Mouse (Mus musculus): ENCODE measurements at regions not wholly inside any gene's neighbourhood (a gene's known extent, or its start where the extent isn't known, plus 50 kb on each side); places are given as distances from the start of the nearest gene placed in this dataset.

- no peak overlapping the region for H3K9ac ChIP-seq (ENCODE audit: low read depth, low read length)
- TF ChIP-seq CTCF (IDR thresholded peaks at IDR 0.05; ENCODE audit: low read depth) = no peak
- H3K4me2 ChIP-seq (replicated peaks; ENCODE audit: low read depth) = no peak overlapping the region
- no peak overlapping the region for H3K4me3 ChIP-seq (ENCODE audit: low read depth, low read length)
- H3K9me3 ChIP-seq (ENCODE audit: control insufficient read depth) = no peaks in the 10 kb centered on the region
- no peaks in the 10 kb centered on the region for H3K27me3 ChIP-seq (replicated peaks; ENCODE audit: control insufficient read depth, insufficient read depth, low read length)
- no peaks in the 10 kb centered on the region for H3K4me1 ChIP-seq (replicated peaks; ENCODE audit: control insufficient read depth, insufficient read depth, low read length)
- ATAC-seq = no peak
- no peaks in the 10 kb centered on the region for H3K36me3 ChIP-seq (ENCODE audit: control insufficient read depth, insufficient read depth)
- WGBS = 62% methylated on average over 2 of the region's 2 CpGs
- no peak overlapping the region for H3K27ac ChIP-seq (ENCODE audit: low read depth, low read length)
Observed at GRCm38 (mm10) chr1:193870731-193871130, 500.6 kb upstream of the Camk1g start.

GRCm38 (mm10) chr1:193868639-193869320 lies 498.7 kb upstream of the Camk1g start:
- Histone ChIP-seq H3K27me3 (replicated peaks; ENCODE audit: control insufficient read depth, insufficient read depth, low read length) (no peaks in the 10 kb centered on the region), H3K27ac (ENCODE audit: low read depth, low read length) (no peak overlapping the region)
- 87% methylated on average over 4 of the region's 4 CpGs for WGBS

GRCm38 (mm10) chr1:193860767-193861299 lies 490.7 kb upstream of the Camk1g start:
- Histone ChIP-seq H3K27me3 (replicated peaks; ENCODE audit: control insufficient read depth, insufficient read depth, low read length) (no peaks in the 10 kb centered on the region), H3K4me1 (replicated peaks; ENCODE audit: control insufficient read depth, insufficient read depth, low read length) (no peaks in the 10 kb centered on the region), H3K36me3 (ENCODE audit: control insufficient read depth, insufficient read depth) (no peaks in the 10 kb centered on the region), H3K27ac (ENCODE audit: low read depth, low read length) (no peak overlapping the region), H3K4me2 (replicated peaks; ENCODE audit: low read depth) (no peak overlapping the region), H3K4me3 (ENCODE audit: low read depth, low read length) (no peak overlapping the region), H3K9me3 (ENCODE audit: control insufficient read depth) (no peaks in the 10 kb centered on the region), H3K9ac (ENCODE audit: low read depth, low read length) (no peak overlapping the region)
- no peak for ATAC-seq
- WGBS = 75% methylated on average over 5 of the region's 5 CpGs
- TF ChIP-seq CTCF (IDR thresholded peaks at IDR 0.05; ENCODE audit: low read depth) = no peak

More at GRCm38 (mm10) chr1:193868639-193869320, 498.7 kb upstream of the Camk1g start:
- Histone ChIP-seq H3K9ac (ENCODE audit: low read depth, low read length) (no peak overlapping the region), H3K9me3 (ENCODE audit: control insufficient read depth) (no peaks in the 10 kb centered on the region), H3K36me3 (ENCODE audit: control insufficient read depth, insufficient read depth) (no peaks in the 10 kb centered on the region), H3K4me2 (replicated peaks; ENCODE audit: low read depth) (no peak overlapping the region), H3K4me3 (ENCODE audit: low read depth, low read length) (no peak overlapping the region), H3K4me1 (replicated peaks; ENCODE audit: control insufficient read depth, insufficient read depth, low read length) (no peaks in the 10 kb centered on the region)
- no peak for ATAC-seq
- TF ChIP-seq CTCF (IDR thresholded peaks at IDR 0.05; ENCODE audit: low read depth) = no peak

- no peaks in the 10 kb centered on the region for H3K4me1 ChIP-seq (replicated peaks; ENCODE audit: control insufficient read depth, insufficient read depth, low read length)
- WGBS = 46% methylated on average over 2 of the region's 2 CpGs
- no peak for ATAC-seq
- no peak overlapping the region for H3K4me3 ChIP-seq (ENCODE audit: low read depth, low read length)
- H3K27me3 ChIP-seq (replicated peaks; ENCODE audit: control insufficient read depth, insufficient read depth, low read length) = no peaks in the 10 kb centered on the region
- H3K36me3 ChIP-seq (ENCODE audit: control insufficient read depth, insufficient read depth) = no peaks in the 10 kb centered on the region
- TF ChIP-seq CTCF (IDR thresholded peaks at IDR 0.05; ENCODE audit: low read depth) = no peak
- H3K27ac ChIP-seq (ENCODE audit: low read depth, low read length) = no peak overlapping the region
- no peak overlapping the region for H3K4me2 ChIP-seq (replicated peaks; ENCODE audit: low read depth)
- H3K9ac ChIP-seq (ENCODE audit: low read depth, low read length) = no peak overlapping the region
- no peaks in the 10 kb centered on the region for H3K9me3 ChIP-seq (ENCODE audit: control insufficient read depth)
Observed at GRCm38 (mm10) chr1:193860354-193860753, 490.3 kb upstream of the Camk1g start.

- Histone ChIP-seq H3K4me1 (replicated peaks; ENCODE audit: control insufficient read depth, insufficient read depth, low read length) (no peaks in the 10 kb centered on the region), H3K9ac (ENCODE audit: low read depth, low read length) (no peak overlapping the region), H3K27ac (ENCODE audit: low read depth, low read length) (no peak overlapping the region), H3K4me3 (ENCODE audit: low read depth, low read length) (no peak overlapping the region), H3K4me2 (replicated peaks; ENCODE audit: low read depth) (no peak overlapping the region), H3K36me3 (ENCODE audit: control insufficient read depth, insufficient read depth) (no peaks in the 10 kb centered on the region), H3K9me3 (ENCODE audit: control insufficient read depth) (no peaks in the 10 kb centered on the region), H3K27me3 (replicated peaks; ENCODE audit: control insufficient read depth, insufficient read depth, low read length) (no peaks in the 10 kb centered on the region)
- TF ChIP-seq CTCF (IDR thresholded peaks at IDR 0.05; ENCODE audit: low read depth) = no peak; the same call in 1 of the 2 replicates
- no peak for ATAC-seq
- WGBS = 38% methylated on average over 10 of the region's 10 CpGs
Observed at GRCm38 (mm10) chr1:193859257-193860125, 489.4 kb upstream of the Camk1g start.

- Histone ChIP-seq H3K4me2 (replicated peaks; ENCODE audit: low read depth) (no peak overlapping the region), H3K9ac (ENCODE audit: low read depth, low read length) (no peak overlapping the region), H3K4me3 (ENCODE audit: low read depth, low read length) (no peak overlapping the region), H3K4me1 (replicated peaks; ENCODE audit: control insufficient read depth, insufficient read depth, low read length) (no peaks in the 10 kb centered on the region), H3K27ac (ENCODE audit: low read depth, low read length) (no peak overlapping the region), H3K27me3 (replicated peaks; ENCODE audit: control insufficient read depth, insufficient read depth, low read length) (no peaks in the 10 kb centered on the region), H3K36me3 (ENCODE audit: control insufficient read depth, insufficient read depth) (no peaks in the 10 kb centered on the region), H3K9me3 (ENCODE audit: control insufficient read depth) (no peaks in the 10 kb centered on the region)
- 73% methylated on average over 5 of the region's 5 CpGs for WGBS
- TF ChIP-seq CTCF (IDR thresholded peaks at IDR 0.05; ENCODE audit: low read depth) = no peak
- ATAC-seq = no peak
Observed at GRCm38 (mm10) chr1:193847922-193848321, 477.8 kb upstream of the Camk1g start.

Measured in intestine, postnatal 0 days (tissue).